Mouse (Mus musculus) MEL (cell line): ENCODE measurements around the gene Fnip2.

Source experiments
- CHD2 ChIP-seq: IDR thresholded peaks from 2 replicates; pipeline ENCODE4 v1.6.1; 2011; ENCODE audit warnings: low read length, improper control_type of control experiment
- CTCF ChIP-seq, 3 experiments: IDR thresholded peaks in 2 of 3; conservative IDR thresholded peaks in 1 of 3; 2 replicates each; pipeline ENCODE4 v1.5.1; 2011 to 2012; ENCODE audit warnings: low read length in 3 of 3, low read depth in 2 of 3, mild to moderate bottlenecking in 2 of 3, improper control_type of control experiment in 1 of 3, inconsistent platforms in 1 of 3, mixed read lengths in 1 of 3, moderate library complexity in 1 of 3; ENCODE audit not compliant: control insufficient read depth in 1 of 3, insufficient read depth in 1 of 3, poor library complexity in 1 of 3, severe bottlenecking in 1 of 3
- EP300 ChIP-seq, 2 experiments: IDR thresholded peaks; 2 replicates each; pipeline ENCODE4 v1.6.1; 2011; ENCODE audit warnings: improper control_type of control experiment in 2 of 2, low read length in 2 of 2, low read depth in 1 of 2, mild to moderate bottlenecking in 1 of 2
- HCFC1 ChIP-seq: IDR thresholded peaks from 2 replicates; pipeline ENCODE4 v1.6.1; 2012; ENCODE audit warnings: low read depth, mild to moderate bottlenecking, inconsistent platforms, low read length, improper control_type of control experiment, moderate library complexity
- MAFK ChIP-seq: IDR thresholded peaks from 2 replicates; pipeline ENCODE4 v1.6.1; 2011; ENCODE audit warnings: low read depth, mild to moderate bottlenecking, low read length, improper control_type of control experiment, borderline replicate concordance
- RAD21 ChIP-seq: IDR thresholded peaks from 2 replicates; pipeline ENCODE4 v1.6.1; 2011; ENCODE audit warnings: mild to moderate bottlenecking, low read depth, low read length, improper control_type of control experiment
- TBP ChIP-seq: IDR thresholded peaks from 2 replicates; pipeline ENCODE4 v1.8.0; 2011; ENCODE audit warnings: low read depth, low read length, improper control_type of control experiment
- ZMIZ1 ChIP-seq: IDR thresholded peaks from 2 replicates; pipeline ENCODE4 v1.6.1; 2012; ENCODE audit warnings: low read depth, mild to moderate bottlenecking, inconsistent platforms, low read length, improper control_type of control experiment, moderate library complexity

DNA sequence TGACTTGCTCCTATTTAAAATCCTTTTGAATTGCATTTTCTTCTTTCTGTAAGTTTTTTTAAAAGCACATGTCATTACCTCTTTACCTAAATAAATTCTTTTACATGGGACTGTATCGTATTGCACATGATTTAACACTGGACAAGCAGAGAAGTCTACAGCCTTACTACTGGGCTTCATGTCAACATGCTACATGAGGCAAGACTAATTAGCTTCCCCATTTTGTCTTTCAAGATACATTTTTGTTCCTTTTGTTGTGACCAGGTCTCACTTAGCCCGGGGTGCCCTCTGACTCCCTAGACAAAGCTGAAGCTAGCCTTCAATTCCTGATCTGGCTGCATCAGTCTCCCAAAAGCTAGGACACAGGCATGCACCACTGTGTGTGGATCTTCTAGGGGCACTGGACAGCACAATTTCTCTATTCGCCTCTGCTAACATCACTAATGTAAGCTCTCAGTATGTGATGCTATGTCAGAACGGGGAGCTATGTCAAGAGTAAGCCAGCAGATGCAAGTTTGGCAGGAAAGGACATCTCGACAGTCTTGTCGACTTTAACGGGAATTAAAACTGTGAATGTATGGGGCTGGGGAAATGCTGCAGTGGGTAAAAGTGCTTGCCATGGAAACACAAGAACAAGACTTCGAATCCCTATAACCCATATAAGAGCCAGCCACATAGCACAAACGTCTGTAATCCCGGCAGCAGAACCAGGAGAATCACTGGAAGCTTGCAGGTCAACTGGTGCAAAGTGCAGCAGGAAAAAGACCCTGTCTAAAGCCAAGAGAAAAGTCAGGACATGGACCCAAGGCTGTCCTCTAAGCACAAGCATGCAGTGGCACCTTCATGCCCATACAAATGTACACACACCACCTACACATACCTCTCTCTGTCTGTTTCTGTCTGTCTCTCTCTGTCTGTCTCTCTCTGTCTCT, 5.5 kb downstream of the Fnip2 start:
- TF ChIP-seq EP300 (IDR thresholded peaks at IDR 0.05; ENCODE audit: low read depth in 1 of 2, low read length in 2 of 2) (no peak), HCFC1 (no peak), RAD21 (no peak), CTCF (IDR thresholded peaks at IDR 0.05 in 2 of 3, conservative IDR thresholded peaks at IDR 0.05 in 1 of 3; ENCODE audit: control insufficient read depth in 1 of 3, insufficient read depth in 1 of 3, low read depth in 2 of 3, low read length in 3 of 3, poor library complexity in 1 of 3, severe bottlenecking in 1 of 3) (no peak), MAFK (no peak), TBP (no peak), CHD2 (no peak), ZMIZ1 (no peak)
